Mouse (Mus musculus): ENCODE data around the gene Numb.

Gene Numb

DNA sequence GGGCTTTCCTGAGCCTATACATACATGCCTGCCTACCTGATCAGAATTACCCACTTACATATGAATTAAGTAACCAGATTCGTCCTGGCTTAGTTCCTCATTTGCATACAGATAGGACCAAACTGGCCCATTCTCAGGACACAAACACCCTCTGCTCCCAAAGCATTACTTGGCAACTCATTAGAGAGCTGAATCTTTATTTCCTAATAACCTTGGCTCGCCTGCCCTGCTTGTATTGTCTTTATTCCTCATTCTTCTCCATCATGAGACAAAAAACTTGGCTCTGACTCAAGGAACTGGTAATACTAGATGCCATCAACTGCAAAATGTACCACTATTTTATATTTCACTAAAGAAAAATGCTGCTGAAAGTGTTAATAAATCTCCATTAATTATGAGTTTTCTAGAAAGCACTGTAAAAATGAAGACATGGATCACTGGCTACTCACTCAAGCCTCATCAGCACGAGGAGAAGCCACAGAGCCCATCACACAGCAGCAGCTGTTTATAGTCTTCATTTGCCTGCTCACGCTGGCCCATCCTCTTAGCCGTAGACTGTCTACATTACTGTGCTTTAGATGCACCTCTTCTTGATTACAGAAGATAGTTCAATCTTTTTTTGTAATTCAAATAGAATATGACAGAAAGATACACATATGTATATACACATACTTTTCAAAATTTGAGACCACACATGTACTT, 69.1 kb downstream of the Numb start:
- no peak for DNase-seq (ENCODE audit: low read depth, low spot score)

DNA sequence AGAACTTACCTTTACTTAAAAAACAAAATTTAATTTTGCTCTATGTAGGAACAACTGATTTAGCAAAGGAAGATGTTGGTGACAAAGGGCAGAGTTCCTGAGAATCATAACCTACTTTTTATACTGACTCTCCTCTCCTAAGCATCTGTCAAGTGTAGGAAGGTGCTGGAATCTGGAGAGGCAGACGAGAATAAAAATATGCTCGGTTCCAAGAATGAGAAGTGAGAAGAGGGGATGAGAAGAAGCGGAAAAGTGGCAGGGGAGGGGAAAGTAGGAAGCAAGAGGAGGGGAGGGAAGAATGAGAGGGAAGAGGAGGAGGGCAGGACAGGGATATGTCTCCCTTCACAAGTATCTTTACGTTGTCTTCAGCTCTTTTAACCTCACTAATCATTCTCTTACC, 71.4 kb downstream of the Numb start:
- no peak for DNase-seq (ENCODE audit: low read depth, low spot score)

DNA sequence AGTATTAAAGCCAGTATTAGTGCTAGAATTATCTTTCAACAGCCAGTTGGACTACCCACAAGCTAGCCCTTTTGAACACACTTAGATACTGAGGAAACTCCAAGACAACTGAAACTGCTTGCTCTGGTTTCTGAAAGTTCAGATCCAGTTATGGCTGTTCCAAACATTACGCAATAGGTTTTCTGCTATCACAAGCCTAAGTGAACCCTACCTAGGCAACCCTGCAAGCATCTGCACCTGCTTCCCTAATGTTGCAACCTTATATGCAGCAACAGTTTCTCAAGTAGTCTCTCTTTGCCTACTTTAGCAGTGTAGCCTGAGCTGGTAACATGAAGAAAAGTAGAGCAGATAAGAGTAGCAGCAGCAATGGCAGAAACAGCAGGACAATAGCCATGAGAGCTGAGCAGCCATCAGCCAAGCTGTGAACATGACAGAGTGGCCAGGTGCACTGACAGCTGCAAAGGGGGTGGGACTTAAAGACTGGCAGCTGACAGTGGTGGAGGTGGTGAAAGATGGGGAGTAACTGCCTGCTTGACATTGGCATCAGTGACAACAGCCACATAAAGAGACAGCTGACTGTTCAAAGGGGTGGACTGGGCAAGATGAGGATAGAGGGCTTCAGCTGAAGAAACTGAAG, 73.0 kb downstream of the Numb start:
- no peak for DNase-seq (ENCODE audit: low read depth, low spot score)

DNA sequence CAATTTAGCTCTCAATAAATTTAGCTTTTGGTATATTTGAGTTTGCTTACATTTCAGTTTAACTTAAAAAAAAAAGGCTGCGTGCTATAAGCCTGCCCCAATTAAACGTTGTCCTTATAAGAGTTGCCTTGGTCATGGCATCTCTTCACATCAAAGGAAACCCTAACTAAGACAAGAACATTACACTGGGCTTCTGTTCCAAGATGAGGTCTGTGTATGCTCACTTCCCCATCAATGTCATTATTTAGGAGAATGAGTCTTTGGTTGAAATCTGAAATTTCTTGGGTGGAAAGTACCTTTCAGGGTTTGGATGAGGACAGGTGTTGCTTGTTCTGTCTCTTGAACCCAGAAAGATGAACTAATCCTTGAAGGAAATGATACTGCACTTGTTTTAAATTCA, 73.9 kb downstream of the Numb start:
- DNase-seq (ENCODE audit: low read depth, low spot score) = no peak

DNA sequence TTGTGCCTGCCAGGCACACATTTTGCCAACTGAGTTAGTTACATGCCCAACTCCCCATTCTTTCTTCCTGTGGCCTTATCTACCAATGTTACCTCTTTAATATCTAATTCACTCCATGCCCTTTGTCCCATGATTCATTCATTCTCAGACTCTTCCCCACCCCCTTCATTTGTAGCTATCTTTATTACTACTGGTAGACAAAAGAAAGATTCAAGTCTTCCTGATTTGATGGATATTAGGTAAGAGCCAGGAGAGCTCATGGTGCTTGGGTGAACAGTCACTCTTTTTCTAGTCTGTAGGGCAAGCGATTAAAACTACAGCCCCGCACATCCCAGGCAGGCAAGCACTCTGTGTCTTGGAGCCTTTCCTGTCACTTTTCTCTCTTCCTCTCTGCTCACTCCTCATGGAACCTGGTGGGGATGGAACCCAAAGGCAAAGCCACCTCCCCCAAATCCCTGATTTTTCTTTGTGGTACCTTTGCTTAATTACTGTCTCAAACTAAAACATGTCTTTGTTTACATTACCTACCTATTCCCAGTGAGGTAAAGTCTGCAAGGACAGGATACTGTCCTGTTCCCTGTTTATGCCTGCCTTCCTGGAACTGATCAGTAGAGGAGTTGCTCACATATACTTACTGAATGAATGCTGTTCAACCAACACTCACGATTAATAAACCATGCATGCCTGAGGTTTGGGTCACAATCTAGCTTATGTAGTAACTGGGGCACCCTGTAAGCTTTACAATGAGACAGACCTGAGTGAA, 78.9 kb downstream of the Numb start:
- DNase-seq (ENCODE audit: low read depth, low spot score) = no peak

DNA sequence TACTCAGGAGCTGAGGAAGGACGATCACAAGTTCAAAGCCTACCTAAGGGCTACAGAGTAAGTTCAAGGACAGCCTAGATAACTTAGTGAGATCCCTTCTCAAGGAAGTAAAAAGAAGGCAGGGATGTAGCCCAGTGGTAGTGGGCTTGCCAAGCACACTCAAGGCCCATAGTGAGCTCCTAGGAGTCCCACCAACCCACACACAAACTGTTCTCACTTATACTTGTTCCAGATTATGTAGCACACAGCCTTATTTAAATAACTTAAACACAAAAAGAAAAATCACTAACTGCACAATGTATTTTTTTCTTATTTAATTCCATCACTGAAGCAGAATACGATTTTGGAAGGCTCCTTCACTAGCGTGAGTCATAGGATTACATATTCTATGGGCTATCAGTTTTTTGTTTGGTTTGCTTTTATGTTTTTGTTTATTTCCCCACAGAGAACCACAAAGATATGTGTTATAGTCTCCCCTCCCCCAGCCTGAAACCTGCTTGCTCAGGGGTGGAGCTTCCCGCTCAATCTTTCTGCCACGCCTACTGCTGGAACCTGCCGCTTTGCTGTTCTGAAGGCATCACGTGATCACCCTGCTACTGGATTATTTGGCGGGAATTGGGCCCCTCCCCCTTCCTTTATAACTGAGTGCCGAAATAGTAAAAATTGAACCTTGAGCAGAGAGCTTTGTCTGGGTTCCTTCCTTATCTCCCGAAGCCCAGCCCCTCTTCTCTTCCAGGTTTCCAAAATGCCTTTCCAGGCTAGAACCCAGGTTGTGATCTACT, 80.1 kb downstream of the Numb start:
- no peak for DNase-seq (ENCODE audit: low read depth, low spot score)

DNA sequence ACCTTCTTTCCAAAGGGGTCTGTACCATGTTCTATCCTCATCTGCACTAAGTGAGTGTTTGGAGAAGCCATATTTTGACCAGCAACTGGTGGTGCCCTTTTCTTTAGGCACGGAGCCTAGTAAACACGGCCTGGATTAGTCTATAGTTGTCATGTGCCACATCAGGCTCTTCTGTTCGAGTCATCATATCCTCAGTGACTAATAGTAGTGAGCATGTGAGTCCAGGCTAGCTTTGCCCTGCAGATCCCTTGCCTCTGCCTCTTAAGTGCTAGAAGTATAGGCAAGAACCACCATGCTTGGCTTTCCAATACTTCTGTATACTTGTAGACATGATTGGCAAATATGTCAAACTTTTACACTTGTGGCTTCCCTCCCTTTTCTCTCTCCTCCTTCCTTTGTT, 87.8 kb downstream of the Numb start:
- DNase-seq (ENCODE audit: low read depth, low spot score) = no peak

DNA sequence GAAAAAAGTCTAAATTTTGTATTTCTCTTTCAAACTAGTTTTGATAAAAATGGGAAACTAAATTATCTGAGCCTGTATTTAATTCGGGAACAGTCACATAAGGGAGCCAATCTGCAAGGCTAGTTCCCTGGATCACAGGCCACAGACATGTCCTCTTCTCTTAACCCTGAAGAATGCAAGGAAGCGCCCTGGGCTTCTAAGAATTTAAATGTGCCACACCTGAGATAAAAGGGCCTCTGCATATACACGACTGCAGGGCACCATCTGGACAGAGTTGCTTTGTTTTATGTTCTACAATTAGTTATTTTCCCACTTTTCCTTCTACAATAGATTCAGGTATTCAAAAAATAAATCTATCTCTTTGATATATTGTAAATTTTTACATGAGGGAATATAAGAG, 91.3 kb downstream of the Numb start:
- no peak for DNase-seq (ENCODE audit: low read depth, low spot score)

DNA sequence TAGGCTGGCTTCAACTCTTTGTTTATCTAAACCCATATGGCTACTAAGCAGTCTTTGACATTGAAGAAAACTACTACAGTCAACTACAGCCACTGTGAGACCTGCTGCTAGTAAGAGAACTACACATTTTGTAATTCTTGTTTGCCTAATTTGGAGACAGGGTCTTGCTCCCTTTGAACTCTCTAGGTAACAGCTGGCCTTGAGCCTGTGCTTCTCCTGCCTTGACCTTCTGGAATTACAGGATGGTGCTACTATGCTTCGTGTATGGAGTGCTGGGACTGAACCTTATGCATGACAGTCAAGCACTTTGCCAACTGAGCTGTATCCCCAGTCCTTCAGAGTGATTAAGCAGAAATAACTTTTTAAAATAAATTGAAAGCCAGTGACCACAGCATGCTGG, 105.1 kb downstream of the Numb start:
- DNase-seq (ENCODE audit: low read depth, low spot score) = no peak

DNA sequence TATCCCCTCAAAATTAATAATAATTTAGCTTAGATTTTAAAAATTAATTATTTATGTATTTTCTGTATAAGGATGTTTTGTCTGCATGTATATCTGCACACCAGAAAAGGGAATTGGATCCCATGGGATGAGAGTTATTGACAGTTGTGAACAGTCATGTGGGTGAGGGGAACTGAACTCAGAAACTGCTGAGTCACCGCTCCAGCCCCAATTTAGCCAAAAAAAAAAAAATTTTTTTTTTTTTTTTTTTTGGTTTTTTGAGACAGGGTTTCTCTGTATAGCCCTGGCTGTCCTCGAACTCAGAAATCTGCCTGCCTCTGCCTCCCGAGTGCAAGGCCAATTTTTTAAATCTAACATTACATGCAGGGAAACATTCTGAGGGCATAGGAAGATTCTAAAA, 109.8 kb downstream of the Numb start:
- DNase-seq (ENCODE audit: low read depth, low spot score) = no peak

DNA sequence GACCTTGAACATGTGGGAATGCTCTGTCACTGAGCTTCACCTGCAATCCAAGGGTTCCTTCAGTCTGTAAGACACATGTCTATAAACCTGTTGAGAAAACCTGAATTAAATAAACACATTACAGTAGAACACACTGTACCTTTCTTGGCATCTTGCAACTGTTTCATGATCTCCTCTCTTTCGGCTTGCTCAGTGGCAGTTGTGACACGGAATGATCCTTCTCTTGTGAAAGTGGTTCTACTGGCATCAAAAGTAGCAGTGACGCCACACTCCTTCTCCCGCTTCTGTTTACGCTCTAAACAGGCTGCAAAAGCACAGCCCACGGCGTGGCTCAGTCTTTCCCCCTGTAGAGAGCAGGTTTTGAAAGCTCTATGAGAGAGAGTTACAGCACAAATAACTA, 118.1 kb downstream of the Numb start:
- no peak for DNase-seq (ENCODE audit: low read depth, low spot score)

DNA sequence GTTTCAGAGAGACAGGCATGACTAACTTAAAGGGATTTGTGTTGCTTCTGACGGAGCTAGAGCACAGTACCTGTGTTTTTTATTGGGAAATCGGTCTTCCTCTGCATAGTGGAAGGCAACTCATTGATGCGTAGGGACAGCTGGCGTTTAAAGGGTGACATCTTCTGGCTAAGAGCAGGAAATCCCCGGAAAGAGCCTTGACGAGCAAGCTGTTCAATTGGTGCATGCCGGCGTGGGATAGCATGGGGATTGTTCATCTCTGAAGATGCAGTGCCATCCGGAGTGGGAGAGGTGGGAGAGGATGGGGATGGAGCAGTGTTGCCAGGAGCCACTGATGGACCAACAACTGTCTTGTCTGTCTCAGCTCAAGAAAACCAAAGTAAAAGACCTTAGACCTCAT, 120.8 kb downstream of the Numb start:
- no peak for DNase-seq (ENCODE audit: low read depth, low spot score)

DNA sequence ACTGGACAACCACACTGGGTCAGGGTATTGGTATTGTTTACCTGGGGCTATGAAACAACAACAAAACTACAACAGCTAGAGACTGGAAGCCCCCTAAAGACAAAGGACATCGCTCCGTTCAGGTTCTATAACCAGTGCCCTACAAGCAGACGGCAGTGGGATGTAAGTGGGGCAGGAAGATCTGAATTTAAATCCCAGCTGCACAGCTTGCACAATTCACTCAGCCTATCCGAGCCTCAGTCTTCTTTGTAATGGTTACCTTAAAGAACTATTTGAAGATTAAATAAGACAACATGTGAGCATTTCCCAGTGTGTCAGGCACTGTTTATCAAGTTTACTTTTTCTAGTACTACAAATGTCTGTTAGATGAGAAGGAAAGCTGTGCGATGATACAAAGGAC, 123.4 kb downstream of the Numb start:
- DNase-seq (ENCODE audit: low read depth, low spot score) = no peak

DNA sequence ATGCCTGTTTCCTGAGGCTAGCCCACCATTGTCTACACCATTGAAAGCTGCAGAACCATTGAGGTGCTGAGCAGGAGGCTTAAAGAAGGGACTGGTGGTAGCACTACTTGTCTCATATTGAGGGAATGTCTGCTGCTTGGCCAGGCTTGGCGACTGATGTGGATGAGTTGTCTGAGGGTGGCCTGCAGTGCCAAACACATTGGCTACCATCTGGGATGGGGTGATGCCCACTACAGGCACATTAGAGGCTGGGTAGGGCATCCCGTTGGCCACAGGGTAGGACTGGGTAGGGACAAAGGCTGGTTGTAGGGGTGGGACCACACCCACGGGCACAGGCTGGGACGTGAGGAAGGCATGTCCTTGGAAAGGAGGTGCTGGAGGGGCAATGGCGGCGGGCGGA, 126.1 kb downstream of the Numb start:
- DNase-seq (ENCODE audit: low read depth, low spot score) = no peak

DNA sequence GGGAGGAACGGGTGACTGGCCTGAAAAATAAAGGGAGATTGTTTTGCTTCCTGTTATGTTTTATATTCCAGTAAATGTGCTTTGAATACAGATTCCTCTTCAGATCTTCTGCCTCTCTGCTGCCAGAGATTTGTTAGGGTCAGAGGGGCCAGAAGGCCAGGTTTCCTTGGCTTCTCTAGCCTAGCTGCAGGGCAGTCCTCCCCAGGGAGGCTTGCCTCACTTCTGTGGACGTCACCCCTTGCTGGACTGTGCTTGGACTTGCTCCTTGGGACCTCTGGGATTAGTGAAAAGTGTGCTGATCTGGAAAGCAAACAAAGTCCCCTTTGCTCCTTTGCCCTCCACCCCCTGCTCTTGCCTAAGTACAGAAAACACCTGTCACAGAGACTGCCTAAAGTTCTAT, 126.7 kb downstream of the Numb start:
- DNase-seq (ENCODE audit: low read depth, low spot score) = no peak

DNA sequence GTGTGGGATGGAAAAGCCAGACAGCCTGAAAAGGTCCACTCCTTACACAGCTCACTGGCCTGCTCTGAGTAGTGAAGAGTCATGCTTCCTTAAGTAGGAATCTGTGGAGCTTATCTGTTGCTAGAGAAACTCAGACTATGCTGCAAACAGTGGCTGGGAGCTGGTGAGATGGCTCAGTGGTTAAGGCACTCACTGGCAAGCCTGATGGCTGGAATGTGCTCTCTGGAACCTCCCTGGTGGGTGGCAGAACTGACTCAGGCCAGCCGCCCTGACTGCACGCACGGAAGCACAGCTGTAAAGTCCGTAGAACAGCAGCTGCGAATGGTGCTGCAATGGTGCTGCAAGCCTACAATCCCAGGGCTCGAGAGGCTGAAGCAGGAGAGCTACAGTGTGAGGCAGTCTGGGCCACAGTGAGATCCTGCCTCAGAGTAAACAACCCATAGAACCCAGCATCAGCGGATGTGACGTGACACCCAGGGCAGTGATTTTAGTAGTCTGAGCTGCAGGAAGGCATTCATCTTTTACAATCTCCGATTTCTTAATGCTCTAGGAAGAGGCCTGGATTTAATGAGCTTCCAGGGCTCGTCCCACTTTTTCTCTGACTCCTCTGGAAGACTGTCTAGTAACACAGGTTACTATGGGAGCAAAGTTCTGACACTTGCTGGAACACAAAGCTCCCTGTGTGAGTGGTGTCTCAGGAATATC, 128.9 kb downstream of the Numb start:
- DNase-seq (ENCODE audit: low read depth, low spot score) = no peak

DNA sequence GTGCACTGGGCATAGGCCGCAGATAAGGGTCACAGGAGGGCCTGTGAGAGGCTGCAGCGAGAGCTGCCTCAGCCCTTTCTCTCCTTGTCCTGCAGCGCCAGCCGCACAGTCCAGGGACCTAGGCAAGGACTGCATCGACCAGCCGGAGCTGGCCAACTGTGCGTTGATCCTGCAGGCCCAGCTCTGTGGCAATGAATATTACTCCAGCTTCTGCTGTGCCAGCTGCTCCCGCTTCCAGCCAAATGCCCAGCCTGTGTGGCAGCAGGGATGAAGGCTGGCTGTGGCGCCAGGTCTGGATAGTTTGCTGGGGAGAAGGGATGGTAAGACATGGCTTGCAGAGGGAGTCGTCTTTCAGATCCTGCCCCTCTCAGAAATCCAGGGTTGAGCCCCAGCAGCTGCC, 130.0 kb downstream of the Numb start:
- no peak for DNase-seq (ENCODE audit: low read depth, low spot score)

DNA sequence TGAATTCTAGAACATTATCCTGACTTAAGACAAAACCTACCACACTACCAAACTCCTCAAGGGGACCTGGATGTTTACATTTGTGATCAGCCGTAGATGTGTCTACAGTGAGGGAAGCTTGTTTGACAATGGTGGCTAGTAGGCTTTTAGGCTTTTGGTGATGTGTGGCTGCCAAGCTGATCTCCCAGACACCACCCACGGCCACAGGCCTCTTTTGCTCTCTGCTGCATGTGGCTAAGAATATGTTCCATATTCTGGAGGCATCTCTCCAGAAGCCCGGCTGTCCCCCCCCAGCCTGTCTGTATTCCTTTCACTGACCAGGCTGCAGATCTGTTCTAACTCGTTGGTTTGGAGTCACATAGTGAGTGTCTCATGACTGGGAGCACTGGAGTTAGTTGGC, 131.0 kb downstream of the Numb start:
- DNase-seq (ENCODE audit: low read depth, low spot score) = no peak

DNA sequence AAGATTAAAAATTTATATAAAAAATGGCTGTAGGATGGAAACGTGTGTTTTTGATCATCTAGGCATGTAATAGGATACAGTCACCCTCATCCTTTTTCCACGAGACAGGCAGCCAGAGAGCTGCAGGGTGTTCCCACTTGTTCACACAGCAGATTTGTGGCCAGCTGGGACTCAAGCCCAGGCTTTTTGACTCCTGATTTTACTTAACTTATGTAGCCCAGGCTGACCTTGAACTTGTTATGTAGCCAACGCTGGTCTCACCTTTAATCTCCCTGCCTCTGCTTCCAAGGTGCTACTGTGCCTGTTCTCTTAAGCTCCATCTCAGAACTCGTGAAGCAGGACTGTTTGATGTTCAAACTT, 132.0 kb downstream of the Numb start:
- DNase-seq (ENCODE audit: low read depth, low spot score) = no peak

DNA sequence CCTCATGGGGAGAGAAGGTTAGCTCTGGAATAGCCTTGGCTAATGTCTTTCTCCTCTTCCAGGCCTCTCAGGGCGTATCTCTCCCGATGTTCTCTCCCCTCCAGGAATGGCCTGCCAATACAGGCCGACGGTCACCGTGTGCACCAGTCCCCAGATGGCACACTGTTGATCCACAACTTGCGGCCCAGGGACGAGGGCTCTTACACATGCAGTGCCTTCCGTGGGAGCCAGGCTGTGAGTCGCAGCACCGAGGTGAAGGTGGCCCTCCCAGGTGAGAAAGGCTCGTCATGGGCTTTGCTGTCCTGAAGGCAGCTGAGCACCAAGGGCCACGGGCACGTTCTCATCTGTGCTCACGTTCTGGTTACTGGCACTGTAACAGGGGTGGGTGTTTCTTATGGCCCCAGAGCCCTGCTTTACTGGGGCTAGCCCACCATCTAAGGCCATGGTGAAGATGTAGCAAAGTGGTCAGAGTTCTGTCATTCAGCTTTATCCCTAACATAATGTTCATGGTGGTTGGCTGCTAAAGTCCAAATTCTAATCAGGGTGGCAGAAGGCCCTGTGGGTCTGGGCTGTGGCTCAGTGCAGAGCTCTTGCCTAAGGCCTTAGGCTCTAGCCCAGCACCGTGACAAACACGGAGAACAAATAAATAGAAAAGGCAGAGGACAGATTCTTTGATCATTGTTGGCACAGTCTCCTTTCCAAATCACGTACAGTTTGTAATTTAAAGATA, 132.5 kb downstream of the Numb start:
- no peak for DNase-seq (ENCODE audit: low read depth, low spot score)

DNA sequence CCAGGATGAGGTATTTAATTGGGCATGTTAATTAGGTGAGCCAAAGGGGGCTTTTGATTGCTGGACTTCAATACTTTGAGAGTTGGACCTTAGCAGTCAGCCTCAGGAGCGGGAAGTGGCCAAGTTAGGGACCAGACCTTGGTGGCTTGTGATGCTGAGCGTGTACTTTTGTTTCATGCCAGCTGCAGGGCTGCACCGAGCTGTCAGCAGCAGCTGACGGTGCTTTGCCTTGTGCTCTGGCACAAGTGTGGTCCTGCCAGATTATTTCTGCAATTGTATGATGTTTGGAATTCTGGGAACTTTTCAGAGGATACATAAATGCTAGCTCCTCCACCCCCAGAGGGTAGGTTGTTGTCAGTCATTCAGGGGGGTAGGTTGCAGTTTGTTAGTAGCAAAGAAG, 136.4 kb downstream of the Numb start:
- DNase-seq (ENCODE audit: low read depth, low spot score) = no peak

All from CD4-positive helper T cell, adult 2 months (primary cell).